ENCODE assay signal across 27 mouse cellular contexts in genomic region chr5:62851337-62851736, GRCm38 (mm10). TPM values are rescaled to one million over a fixed set of nuclear protein-coding genes. Genes with fewer than 3 reads are reported as not detected.
"Had no signal": no experiment of that assay in that cellular context is flagged by ENCODE, and none has a peak within 500 bp of the region (broad histone marks: within the 10 kb centered on the region; RNA-seq: fewer than 3 reads in every experiment).

No protein-coding gene starts in this region.

- DNase-seq: lung, adult 18-20 months; lung, embryonic 14.5 days; lung, postnatal 10 days; lung, postnatal 4 days; midbrain, embryonic 14.5 days; retina, postnatal 1 day; right cerebral cortex, adult 18-20 months; right cerebral cortex, postnatal 25 days; right cerebral cortex, postnatal 4 days; spleen, adult 18-20 months; thymus, adult 18-20 months; thymus, postnatal 14 days; thymus, postnatal 36 days had no signal

- H3K4me3 ChIP-seq: midbrain, embryonic 10.5 days; midbrain, embryonic 12.5 days; myocyte; neural tube, embryonic 13.5 days; neural tube, embryonic 15.5 days had no signal

- H3K4me2 ChIP-seq: lung, embryonic 14.5 days; midbrain, embryonic 12.5 days; neural tube, embryonic 13.5 days; neural tube, embryonic 15.5 days had no signal

- H3K9ac ChIP-seq: lung, embryonic 14.5 days; midbrain, embryonic 12.5 days; neural tube, embryonic 13.5 days; neural tube, embryonic 15.5 days had no signal

- H3K4me1 ChIP-seq: midbrain, embryonic 10.5 days; midbrain, embryonic 12.5 days; neural tube, embryonic 13.5 days; neural tube, embryonic 15.5 days had no signal

- H3K9me3 ChIP-seq: midbrain, embryonic 10.5 days; midbrain, embryonic 12.5 days; neural tube, embryonic 13.5 days; neural tube, embryonic 15.5 days had no signal

- H3K36me3 ChIP-seq: midbrain, embryonic 10.5 days; midbrain, embryonic 12.5 days; neural tube, embryonic 13.5 days; neural tube, embryonic 15.5 days had no signal

- H3K27ac ChIP-seq: midbrain, embryonic 10.5 days; midbrain, embryonic 12.5 days; neural tube, embryonic 13.5 days; neural tube, embryonic 15.5 days had no signal

- H3K27me3 ChIP-seq: midbrain, embryonic 12.5 days; neural tube, embryonic 13.5 days; neural tube, embryonic 15.5 days had no signal

- ATAC-seq: midbrain, embryonic 16.5 days had no signal

RNA-seq across cellular contexts. Expression of gene Dthd1, which starts 37.7 kb away (rescaled TPM):
- total RNA-seq: megakaryocyte, adult 5-6 weeks; megakaryocyte-erythroid progenitor cell, adult 5-6 weeks had no signal
- polyA plus RNA-seq: lung, embryonic 14.5 days; lung, embryonic 16.5 days; midbrain, embryonic 10.5 days; midbrain, embryonic 12.5 days; midbrain, embryonic 14.5 days; midbrain, embryonic 16.5 days; neural tube, embryonic 11.5 days; neural tube, embryonic 13.5 days; neural tube, embryonic 15.5 days; small intestine, adult 2 months; stomach, embryonic 14.5 days; stomach, embryonic 16.5 days; thymus, postnatal 0 days had no signal
